Mouse (Mus musculus): ENCODE data around the gene Ptch1. TPM values are rescaled to one million over a fixed set of nuclear protein-coding genes. Genes with fewer than 3 reads are reported as not detected.

The Ptch1 gene
- polyA plus RNA-seq, 1 experiment from 2014 or later: 3.4 TPM

DNA sequence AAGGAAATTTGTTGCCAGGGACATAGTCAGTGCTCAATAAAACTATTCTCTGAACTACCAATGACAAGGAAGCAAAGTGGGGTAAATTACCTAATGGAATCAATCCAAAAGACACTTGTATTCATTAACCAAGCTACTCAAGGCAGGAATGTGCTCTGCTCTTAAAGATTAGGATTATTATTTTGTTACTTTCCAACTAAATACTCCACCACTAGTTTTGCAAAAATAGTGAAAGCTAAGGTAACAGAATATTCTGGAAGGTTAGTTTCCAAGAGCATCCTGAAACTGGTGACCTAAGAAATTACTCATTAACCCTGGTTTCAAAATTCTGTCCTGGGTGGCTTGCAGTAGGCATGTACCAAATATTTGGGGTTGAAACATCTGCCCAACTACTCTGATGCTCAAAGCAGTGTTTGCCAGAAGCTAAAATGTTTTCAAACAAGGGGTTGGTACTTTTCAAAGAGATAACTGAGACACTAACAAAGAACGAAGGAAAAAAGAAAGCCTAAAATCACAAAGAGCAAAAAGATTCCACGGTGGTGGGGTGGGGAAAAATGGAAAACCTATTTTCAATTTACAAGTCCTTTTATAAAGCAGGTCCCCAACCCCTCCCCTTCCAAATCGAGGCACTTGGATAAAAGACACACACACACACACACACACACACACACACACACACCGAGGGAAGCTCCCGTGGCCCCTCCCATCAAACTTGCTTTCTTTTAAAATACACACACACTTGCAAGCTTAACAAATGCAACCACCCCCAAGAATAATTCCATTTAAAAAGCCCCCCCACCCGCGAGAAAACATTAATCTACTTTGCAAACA is 11.0 kb downstream of the Ptch1 start:
- DNase-seq (no peak), ATAC-seq (ENCODE audit: low read depth) (no peak)
- WGBS (ENCODE audit: insufficient replicate concordance): 1% methylated on average over 7 of the region's 7 CpGs
- peak overlapping the region; percentile 85 for H3K4me3 ChIP-seq (replicated peaks)
- H3K27ac ChIP-seq: peak overlapping the region; percentile 93
- H3K27me3 ChIP-seq: no peaks in the 10 kb centered on the region
- H3K9ac ChIP-seq: peak overlapping the region; percentile 92
- no peaks in the 10 kb centered on the region for H3K9me3 ChIP-seq (replicated peaks)
- peak overlapping the region; percentile 100 for H3K4me2 ChIP-seq
- peaks cover 70% of the 10 kb centered on the region for H3K4me1 ChIP-seq (replicated peaks)
- H3K36me3 ChIP-seq: peaks cover 8% of the 10 kb centered on the region

DNA sequence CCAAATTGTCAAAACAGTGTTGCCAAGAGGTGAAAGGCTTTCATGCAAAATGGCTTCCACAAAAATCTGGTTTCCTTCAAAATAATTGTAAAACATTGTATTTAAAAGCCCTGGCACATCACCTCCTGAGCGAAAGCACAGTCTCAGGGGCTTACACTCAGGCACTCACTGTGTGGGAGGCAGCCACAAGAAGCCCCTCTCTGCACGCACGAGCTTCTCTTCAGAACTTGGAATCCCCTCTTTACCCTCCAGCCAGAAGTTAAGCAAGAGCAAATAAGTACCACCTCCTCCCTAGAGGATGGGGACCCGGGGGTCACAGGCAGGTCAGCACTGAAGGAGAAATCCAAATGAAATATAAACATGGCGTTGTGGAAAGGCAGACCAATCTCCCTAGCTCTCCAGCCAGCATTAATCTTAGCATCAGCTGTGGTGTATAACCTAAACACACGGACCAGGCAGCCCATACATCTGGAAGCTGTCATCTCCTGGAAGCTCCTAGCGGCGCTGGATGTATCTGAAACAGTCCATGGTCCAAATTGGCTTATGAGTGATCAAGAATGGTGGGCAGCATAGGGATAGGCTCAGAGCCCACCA is 15.0 kb downstream of the Ptch1 start:
- 57% methylated on average over 8 of the region's 8 CpGs for WGBS (ENCODE audit: insufficient replicate concordance)
- DNase-seq (no peak), ATAC-seq (ENCODE audit: low read depth) (no peak)
- Histone ChIP-seq H3K4me3 (replicated peaks) (no peak overlapping the region), H3K27ac (no peak overlapping the region), H3K27me3 (no peaks in the 10 kb centered on the region), H3K9ac (no peak overlapping the region), H3K9me3 (replicated peaks) (no peaks in the 10 kb centered on the region), H3K36me3 (peaks cover 8% of the 10 kb centered on the region), H3K4me2 (no peak overlapping the region), H3K4me1 (replicated peaks) (peaks cover 84% of the 10 kb centered on the region)

DNA sequence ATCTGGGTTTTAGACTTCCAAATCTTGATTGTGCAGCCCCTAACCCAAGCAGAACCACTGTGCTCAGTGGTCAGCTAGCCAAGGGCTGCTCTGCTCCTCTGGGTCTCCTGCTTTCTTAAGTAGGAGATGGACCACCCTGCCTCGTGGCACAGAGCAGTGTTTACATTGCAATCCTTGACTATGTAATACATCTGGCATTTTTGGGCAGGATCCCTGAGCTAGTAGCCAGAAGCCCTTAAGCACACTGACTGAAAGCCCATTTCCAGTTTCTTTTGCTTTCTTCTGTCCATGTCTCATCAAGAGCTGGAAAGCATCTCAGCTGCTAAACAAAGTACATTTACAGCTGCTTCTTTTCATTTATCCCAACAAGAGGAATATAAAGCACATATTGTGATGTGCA is 17.0 kb downstream of the Ptch1 start:
- no peak overlapping the region for H3K4me2 ChIP-seq
- H3K4me3 ChIP-seq (replicated peaks): no peak overlapping the region
- ATAC-seq (ENCODE audit: low read depth) (no peak), DNase-seq (no peak)
- no peak overlapping the region for H3K27ac ChIP-seq
- H3K9ac ChIP-seq: no peak overlapping the region
- H3K36me3 ChIP-seq: peaks cover 21% of the 10 kb centered on the region
- H3K27me3 ChIP-seq: no peaks in the 10 kb centered on the region
- no peaks in the 10 kb centered on the region for H3K9me3 ChIP-seq (replicated peaks)
- H3K4me1 ChIP-seq (replicated peaks): peaks cover 84% of the 10 kb centered on the region
- 57% methylated on average over 1 of the region's 1 CpGs for WGBS (ENCODE audit: insufficient replicate concordance)

DNA sequence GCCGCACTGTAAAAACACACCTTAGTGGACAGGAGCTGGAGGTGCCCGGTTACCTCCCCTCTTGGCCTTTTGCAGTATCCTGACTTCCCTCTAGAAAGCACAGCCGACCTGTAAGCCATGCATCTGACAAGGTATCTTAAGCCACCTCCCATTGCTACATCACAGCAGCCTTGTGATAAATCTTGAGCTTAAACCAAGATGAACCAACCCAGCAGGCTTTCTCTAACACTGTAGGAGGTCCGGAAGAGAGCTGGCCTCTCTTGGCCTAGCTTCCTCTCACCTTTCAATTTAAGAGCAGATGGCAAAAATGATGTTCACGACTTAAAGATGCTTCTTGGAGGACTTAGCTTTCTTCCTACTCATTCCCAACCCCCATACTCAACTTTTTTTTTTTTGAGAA is 17.5 kb downstream of the Ptch1 start:
- H3K27me3 ChIP-seq: no peaks in the 10 kb centered on the region

DNA sequence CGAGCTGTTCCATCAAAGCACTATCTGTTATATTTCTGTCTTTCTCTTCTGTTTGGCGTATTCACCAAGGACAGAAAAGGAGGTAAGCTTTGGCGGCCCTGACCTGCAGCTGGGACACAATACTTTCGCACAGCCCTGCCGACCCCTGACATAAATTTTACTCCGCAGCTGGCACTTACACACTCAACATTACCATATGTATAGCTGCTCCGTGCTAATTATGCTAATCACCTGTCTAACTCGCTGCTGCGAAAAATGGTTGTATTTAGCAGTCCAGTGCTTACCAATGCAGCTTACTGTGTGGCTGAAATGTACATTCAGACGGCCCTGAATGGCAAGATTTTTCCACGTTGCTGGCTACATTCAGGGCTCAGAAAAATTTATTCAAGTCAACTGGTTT is 18.8 kb downstream of the Ptch1 start:
- Histone ChIP-seq H3K27ac (no peak overlapping the region), H3K4me3 (replicated peaks) (no peak overlapping the region), H3K36me3 (peaks cover 31% of the 10 kb centered on the region), H3K9ac (no peak overlapping the region), H3K4me1 (replicated peaks) (peaks cover 79% of the 10 kb centered on the region), H3K9me3 (replicated peaks) (no peaks in the 10 kb centered on the region), H3K4me2 (no peak overlapping the region), H3K27me3 (no peaks in the 10 kb centered on the region)
- no peak for ATAC-seq (ENCODE audit: low read depth)
- DNase-seq: no peak
- WGBS (ENCODE audit: insufficient replicate concordance): 80% methylated on average over 11 of the region's 11 CpGs

More for the DNA sequence above, 17.5 kb downstream of the Ptch1 start:
- DNase-seq (no peak), ATAC-seq (ENCODE audit: low read depth) (no peak)
- H3K36me3 ChIP-seq: peaks cover 25% of the 10 kb centered on the region
- 58% methylated on average over 5 of the region's 5 CpGs for WGBS (ENCODE audit: insufficient replicate concordance)
- H3K9ac ChIP-seq: no peak overlapping the region
- peaks cover 84% of the 10 kb centered on the region for H3K4me1 ChIP-seq (replicated peaks)
- no peak overlapping the region for H3K27ac ChIP-seq
- no peak overlapping the region for H3K4me2 ChIP-seq
- H3K4me3 ChIP-seq (replicated peaks): no peak overlapping the region
- H3K9me3 ChIP-seq (replicated peaks): no peaks in the 10 kb centered on the region

DNA sequence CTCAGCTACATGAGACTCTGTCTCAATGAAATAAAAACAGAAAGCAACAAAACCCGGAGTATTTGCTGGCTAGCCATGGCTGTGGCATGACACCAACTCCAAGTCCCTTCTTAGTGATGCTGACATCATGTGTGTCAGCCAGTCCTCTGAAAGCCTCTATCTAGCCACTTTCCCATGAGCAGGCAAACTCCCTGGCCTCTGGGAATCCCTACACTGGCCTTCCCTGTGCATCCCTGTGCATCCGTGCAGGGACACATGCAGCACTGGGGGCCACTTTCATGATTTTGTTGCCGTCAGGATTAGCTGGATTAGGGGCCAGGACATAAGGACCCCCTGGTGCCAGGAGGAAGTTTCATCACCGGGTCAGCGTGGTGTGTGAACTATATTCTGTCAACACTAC is 20.0 kb downstream of the Ptch1 start:
- H3K9ac ChIP-seq: no peak overlapping the region

DNA sequence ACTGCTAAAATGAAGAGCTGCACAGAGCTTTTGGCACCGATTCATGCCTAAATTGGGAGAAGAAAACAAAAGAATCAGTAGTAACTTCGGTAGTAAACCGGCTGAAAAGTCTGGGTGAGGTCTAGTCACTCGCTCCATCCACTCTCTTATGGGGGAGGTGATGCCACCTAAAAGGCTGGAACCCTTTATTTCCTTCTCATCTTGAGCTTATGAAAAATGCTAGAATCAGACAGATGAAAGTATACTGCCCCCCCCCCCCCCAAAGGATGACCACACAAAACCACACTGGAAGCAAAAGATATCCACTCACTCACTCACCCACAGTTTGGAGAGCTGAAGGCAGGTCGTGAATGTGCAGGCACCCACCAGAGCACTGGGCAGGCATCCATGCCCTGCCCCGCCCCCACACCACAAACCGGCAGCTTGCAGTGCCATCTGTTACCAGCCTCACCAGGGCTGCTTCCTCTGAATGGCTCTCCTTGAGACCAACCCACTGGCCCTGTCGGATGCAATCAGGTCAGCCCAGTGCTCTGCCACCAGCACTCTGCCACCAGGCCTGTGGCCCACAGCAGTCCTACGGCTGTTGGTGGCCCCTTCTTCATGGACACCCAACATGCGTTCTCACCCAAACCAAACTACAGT is 21.0 kb downstream of the Ptch1 start:
- H3K9me3 ChIP-seq (replicated peaks): no peaks in the 10 kb centered on the region
- H3K9ac ChIP-seq: no peak overlapping the region
- no peak overlapping the region for H3K27ac ChIP-seq
- H3K4me2 ChIP-seq: no peak overlapping the region
- 80% methylated on average over 10 of the region's 10 CpGs for WGBS (ENCODE audit: insufficient replicate concordance)
- H3K36me3 ChIP-seq: peaks cover 33% of the 10 kb centered on the region
- H3K4me3 ChIP-seq (replicated peaks): no peak overlapping the region
- ATAC-seq (ENCODE audit: low read depth): no peak
- no peaks in the 10 kb centered on the region for H3K27me3 ChIP-seq
- peaks cover 69% of the 10 kb centered on the region for H3K4me1 ChIP-seq (replicated peaks)
- no peak for DNase-seq

More for the DNA sequence above, 20.0 kb downstream of the Ptch1 start:
- H3K36me3 ChIP-seq: peaks cover 31% of the 10 kb centered on the region
- no peak overlapping the region for H3K4me2 ChIP-seq
- peaks cover 79% of the 10 kb centered on the region for H3K4me1 ChIP-seq (replicated peaks)
- no peak overlapping the region for H3K4me3 ChIP-seq (replicated peaks)
- WGBS (ENCODE audit: insufficient replicate concordance): 69% methylated on average over 5 of the region's 5 CpGs
- H3K27ac ChIP-seq: no peak overlapping the region
- no peaks in the 10 kb centered on the region for H3K27me3 ChIP-seq
- ATAC-seq (ENCODE audit: low read depth): no peak
- no peaks in the 10 kb centered on the region for H3K9me3 ChIP-seq (replicated peaks)
- no peak for DNase-seq

DNA sequence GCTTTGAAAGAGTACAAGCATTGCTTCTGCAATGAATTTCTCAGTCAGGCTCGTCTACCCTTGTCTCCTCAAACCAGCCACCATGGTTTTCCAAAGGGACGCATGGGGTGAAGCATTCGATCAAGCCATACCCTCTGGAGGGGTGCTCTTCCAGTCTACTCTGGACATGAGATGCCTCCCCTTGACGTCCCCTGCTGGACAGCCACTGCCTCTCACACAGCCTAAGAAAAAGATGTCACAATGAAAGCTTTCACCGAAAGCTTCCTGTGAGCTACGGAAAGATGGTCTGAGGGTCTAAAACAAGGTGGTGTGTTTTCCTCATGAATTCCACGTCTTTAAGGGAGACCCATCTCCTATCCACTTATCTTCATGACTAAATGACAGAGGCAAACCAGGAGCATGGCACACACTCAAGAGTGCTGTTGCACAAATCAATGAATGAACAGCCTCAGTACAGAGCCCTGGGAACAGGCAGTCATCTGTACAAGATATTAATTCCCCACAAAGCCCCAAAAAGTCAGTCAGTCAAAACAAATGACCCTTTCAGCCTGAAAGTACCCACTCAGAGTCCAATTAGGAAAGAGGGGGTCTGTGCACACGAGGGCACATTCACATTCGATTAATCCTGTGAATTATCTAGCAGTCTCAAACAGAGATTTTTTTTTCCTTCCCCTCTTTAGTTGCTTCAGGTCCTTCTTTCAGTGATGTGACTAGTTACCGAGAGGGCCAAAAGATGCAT is 21.7 kb downstream of the Ptch1 start:
- H3K4me3 ChIP-seq (replicated peaks): no peak overlapping the region
- no peak overlapping the region for H3K4me2 ChIP-seq
- WGBS (ENCODE audit: insufficient replicate concordance): 80% methylated on average over 10 of the region's 10 CpGs
- H3K36me3 ChIP-seq: peaks cover 39% of the 10 kb centered on the region
- no peaks in the 10 kb centered on the region for H3K27me3 ChIP-seq
- no peak overlapping the region for H3K27ac ChIP-seq
- no peak for DNase-seq
- H3K9me3 ChIP-seq (replicated peaks): no peaks in the 10 kb centered on the region
- no peak overlapping the region for H3K9ac ChIP-seq
- ATAC-seq (ENCODE audit: low read depth): no peak
- peaks cover 62% of the 10 kb centered on the region for H3K4me1 ChIP-seq (replicated peaks)

DNA sequence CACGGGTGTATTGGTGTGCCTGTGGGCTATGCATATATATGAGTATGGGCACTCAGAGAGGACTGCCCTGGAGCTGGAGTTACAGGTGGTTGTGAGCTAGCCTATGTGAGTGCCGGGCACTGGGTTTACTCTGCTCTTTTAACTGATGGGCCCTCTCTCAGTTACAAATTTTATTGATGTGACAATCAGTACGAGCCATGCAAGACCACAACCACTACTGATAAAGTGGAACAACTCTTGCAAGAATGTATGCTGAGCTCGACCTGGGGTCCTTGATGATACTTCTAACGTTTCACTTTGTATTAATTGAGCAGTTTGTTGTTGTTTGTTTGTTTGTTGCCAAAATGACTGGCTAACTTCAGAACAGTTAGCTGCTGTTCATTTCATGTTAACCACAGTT is 23.0 kb downstream of the Ptch1 start:
- no peak for ATAC-seq (ENCODE audit: low read depth)
- Histone ChIP-seq H3K9ac (no peak overlapping the region), H3K36me3 (peaks cover 51% of the 10 kb centered on the region)

DNA sequence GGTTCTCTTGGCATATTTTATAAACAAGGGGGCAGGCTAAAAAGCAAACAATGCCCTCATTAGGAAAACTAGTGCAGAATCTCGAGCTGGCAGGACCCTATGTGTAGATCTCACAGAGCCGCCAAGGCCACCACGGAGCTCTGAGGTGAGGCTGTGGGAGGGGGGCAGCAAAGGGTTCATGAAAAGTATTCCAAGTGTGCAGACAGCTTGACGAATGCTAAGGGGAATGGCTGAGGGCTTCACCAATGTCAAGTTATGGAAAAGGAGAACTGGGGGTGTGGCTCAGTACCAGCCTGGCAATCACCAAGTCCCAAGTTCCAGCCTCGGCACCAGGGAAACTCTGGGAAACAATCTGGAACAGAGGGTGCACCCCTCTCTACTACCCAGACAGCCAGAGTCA is 24.2 kb downstream of the Ptch1 start:
- Histone ChIP-seq H3K4me2 (no peak overlapping the region), H3K27ac (no peak overlapping the region), H3K36me3 (peaks cover 60% of the 10 kb centered on the region), H3K4me3 (replicated peaks) (no peak overlapping the region), H3K9ac (no peak overlapping the region), H3K9me3 (replicated peaks) (no peaks in the 10 kb centered on the region), H3K4me1 (replicated peaks) (peaks cover 45% of the 10 kb centered on the region), H3K27me3 (no peaks in the 10 kb centered on the region)
- DNase-seq: no peak
- WGBS (ENCODE audit: insufficient replicate concordance): 60% methylated on average over 5 of the region's 5 CpGs
- no peak for ATAC-seq (ENCODE audit: low read depth)

More for the DNA sequence above, 23.0 kb downstream of the Ptch1 start:
- peaks cover 52% of the 10 kb centered on the region for H3K4me1 ChIP-seq (replicated peaks)
- no peak overlapping the region for H3K4me3 ChIP-seq (replicated peaks)
- no peaks in the 10 kb centered on the region for H3K9me3 ChIP-seq (replicated peaks)
- no peaks in the 10 kb centered on the region for H3K27me3 ChIP-seq
- no peak overlapping the region for H3K4me2 ChIP-seq
- no peak for DNase-seq
- WGBS (ENCODE audit: insufficient replicate concordance): 32% methylated on average over 5 of the region's 5 CpGs
- no peak overlapping the region for H3K27ac ChIP-seq

DNA sequence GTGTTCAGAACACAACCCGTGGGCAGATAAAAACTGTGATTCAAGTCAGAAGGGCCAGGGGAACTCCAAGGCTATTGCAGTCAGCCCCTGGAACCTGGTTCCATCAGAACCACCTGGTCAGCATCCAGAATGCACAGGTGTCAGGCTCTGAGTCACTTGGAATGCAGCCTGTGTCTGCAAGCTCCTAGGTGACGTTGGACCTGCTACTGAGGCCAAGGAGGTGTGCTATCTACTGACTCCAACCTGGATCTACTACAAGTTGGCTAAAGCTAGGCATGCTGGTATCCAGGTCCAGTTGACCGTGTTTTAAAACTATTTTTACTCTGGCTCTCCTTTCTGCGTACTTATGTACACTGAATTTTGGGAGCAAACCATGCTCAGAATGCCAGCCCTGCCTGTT is 24.8 kb downstream of the Ptch1 start:
- WGBS (ENCODE audit: insufficient replicate concordance): 72% methylated on average over 4 of the region's 4 CpGs
- Histone ChIP-seq H3K9me3 (replicated peaks) (no peaks in the 10 kb centered on the region), H3K27ac (peak overlapping the region; percentile 23; the same call in 1 of the 2 replicates), H3K9ac (no peak overlapping the region), H3K36me3 (peaks cover 66% of the 10 kb centered on the region), H3K4me2 (no peak overlapping the region), H3K4me1 (replicated peaks) (peaks cover 41% of the 10 kb centered on the region), H3K27me3 (no peaks in the 10 kb centered on the region), H3K4me3 (replicated peaks) (no peak overlapping the region)
- no peak for ATAC-seq (ENCODE audit: low read depth)
- DNase-seq: no peak
